Mouse (Mus musculus) left cerebral cortex, postnatal 14 days (tissue): ENCODE measurements around the gene Wdr83os. TPM values are rescaled to one million over a fixed set of nuclear protein-coding genes. Genes with fewer than 3 reads are reported as not detected.
"Not testable (repeated sequence)": the region's sequence is repeated elsewhere in the genome, so short reads cannot be mapped to it uniquely, and the experiment has no call there.

Experiments used
- DNase-seq, 2 experiments: peaks; one replicate each; pipeline ENCODE4 v3.0.0; 2021 to 2022; ENCODE audit warnings: low spot score in 2 of 2, mixed read lengths in 1 of 2
- intact Hi-C: fragments of 180-260 bp; cut with DNase I; formaldehyde crosslinking; loops from one replicate; pipeline ENCODE4 v1.15.1; 2025
- total RNA-seq, 2 experiments: library from RNA; stranded (reverse); gene quantifications; 2 replicates each; pipeline ENCODE4 v1.2.3; 2021

Wdr83os gene
- total RNA-seq, 2 experiments from 2014 or later, result 52.7 to 53.5 TPM

DNA sequence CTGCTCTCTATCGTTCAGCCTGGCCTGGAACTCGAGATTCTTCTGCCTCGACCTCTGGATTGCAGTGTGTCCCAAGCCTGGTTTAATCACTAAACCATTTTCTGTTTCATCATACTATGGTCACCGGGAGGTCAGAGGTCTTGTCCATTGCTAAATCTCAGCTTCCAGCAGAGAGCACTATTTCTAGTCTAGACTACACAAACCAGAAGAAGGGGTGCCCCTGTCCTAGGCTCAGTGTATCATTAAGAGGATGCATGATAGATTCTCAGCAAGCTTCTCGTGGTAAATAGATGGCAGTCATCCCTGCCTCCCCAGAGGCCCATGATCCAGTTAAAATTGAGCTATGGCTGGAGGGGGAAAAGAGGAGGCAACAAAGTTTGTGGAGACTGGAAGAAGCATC lies 9.5 kb upstream of the Wdr83os start:
- no peak for DNase-seq
- intact Hi-C loops, result no loop called here

DNA sequence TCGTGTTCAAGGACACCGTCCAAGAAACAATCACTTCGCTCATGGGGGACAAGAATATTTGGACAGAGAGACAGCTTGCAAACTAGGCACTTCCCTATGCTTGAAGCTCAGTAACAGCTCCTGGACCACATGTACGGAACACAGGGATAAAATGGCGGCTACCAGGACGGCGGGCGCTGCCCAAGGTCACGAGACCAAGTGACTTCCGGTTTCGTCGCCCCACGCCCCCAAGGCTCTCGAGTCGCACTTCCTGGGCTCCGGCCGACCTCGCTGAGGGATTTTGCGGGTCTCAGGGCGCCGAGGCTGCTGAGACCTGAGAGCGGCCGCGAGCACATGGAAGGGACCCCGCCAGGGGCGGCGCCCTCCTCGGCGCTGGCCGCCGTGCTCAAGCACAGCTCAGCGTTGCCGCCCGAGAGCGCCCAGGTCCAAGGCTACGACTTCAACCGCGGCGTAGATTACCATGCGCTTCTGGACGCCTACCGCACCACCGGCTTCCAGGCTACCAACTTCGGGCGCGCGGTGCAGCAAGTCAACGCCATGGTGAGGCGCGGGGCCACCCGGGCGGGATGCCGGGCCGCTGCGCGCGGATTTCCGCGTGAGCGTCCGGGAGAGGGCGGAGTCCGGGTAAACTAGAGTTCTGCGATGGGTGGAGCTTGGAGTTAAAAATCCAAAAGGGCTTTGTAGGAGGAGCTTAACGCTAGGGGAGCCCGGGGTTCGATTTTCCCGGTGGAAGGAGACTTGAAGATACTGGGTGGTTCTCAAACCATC lies 8.8 kb upstream of the Wdr83os start, which contains the start of gene Dhps:
TSS of gene Dhps (plus strand) at position 244 of the 768 bp plus-strand sequence.
- intact Hi-C loops, result no loop called here
- peak; percentile 93 to 94 for DNase-seq

DNA sequence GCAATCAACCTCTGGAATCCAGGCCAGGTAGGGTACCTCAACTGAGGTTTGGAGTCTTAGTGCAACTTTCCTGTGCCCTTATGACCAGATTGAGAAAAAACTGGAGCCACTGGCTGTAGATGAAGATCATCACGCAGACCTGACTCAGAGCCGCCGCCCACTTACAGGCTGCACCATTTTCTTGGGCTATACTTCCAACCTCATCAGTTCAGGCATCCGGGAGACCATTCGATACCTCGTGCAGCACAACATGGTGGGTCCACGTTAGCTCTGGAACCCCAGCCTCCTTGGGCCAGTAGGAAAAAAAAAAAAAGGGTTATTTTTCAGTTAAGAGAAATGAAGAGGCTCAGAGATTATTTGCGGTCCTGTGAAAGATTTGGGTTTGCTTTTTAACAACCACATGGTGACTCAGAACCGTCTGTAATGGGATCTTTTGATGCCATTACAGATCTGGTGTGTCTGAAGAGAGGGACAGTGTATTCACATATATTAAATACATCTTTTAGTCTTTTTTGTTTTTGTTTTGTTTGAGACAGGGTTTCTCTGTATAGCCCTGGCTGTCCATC lies 8.1 kb upstream of the Wdr83os start:
- intact Hi-C loops, result no loop called here
- DNase-seq, result no peak

DNA sequence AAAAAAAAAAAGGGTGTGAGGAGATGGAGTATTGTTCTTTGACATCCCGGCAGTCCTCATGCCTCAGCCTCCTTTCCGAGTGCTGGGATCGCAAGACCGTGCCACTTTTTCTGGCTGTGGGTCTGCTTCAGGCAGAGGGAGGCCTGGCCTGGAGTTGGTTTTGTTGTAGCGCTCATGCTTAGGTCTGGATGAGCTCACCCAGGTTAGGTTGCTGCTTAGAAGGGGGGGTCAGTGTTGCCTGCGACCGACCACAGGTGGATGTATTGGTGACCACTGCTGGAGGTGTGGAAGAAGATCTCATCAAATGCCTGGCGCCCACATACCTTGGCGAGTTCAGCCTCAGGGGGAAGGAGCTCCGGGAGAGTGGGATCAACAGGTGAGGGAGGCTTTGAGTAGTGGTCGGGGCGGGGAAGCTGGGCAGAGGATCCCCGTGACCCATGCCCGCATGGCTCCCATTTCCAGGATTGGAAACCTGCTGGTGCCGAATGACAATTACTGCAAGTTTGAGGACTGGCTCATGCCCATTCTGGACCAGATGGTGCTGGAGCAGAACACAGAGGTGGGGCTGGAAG lies 7.4 kb upstream of the Wdr83os start:
- intact Hi-C loops, result no loop called here
- DNase-seq, result no peak

DNA sequence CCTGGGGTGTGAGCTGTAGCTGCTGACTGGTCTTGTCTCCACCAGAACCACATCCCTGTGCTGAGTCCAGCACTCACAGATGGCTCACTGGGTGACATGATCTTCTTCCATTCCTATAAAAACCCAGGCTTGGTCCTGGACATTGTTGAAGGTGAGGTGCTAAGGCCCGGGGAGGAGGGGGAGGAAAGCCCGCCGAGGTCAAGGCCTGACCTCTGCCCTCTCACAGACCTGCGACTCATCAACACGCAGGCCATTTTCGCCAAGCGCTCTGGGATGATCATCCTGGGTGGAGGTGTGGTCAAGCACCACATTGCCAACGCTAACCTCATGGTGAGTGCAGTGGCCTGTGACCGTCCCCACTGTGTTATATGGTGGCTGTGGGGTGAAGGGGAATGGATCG lies 6.4 kb upstream of the Wdr83os start:
- intact Hi-C loops, result no loop called here

DNA sequence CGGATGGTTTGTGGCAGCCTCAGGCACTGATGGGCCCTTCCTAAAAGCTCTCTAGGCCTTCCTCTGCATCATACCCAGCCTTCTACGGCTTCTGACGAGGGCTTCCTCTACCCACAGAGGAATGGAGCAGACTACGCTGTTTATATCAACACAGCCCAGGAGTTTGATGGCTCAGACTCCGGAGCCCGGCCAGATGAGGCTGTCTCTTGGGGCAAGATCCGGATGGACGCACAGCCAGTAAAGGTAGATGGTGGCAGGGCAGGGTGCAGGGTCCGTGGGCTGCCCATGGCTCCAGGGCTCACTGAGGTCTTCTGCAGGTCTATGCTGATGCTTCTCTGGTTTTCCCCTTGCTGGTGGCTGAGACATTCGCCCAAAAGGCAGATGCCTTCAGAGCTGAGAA lies 5.9 kb upstream of the Wdr83os start:
- intact Hi-C loops, result no loop called here
- no peak for DNase-seq

More for the DNA sequence above, 6.4 kb upstream of the Wdr83os start:
- no peak for DNase-seq

DNA sequence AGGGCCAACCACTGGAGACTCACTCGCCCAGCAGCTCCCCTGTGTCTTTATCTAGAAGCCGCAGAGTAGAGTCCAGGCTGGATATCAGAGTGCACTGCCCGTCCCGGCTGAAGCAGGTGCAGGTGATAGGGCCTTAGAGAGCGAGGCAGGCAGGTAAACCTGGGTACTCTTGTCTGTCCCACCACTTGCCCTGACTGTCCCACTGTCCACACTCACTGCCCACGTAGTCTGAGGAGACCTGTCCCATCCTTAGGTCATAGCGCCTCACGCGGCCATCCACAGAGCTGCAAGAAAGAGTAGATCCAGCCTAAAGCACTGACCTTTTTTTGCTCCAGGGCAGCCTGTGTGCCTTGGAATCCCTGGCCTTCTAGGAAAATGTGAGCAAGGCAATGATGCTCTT lies 4.5 kb upstream of the Wdr83os start:
- intact Hi-C loops, result no loop called here
- no peak for DNase-seq

DNA sequence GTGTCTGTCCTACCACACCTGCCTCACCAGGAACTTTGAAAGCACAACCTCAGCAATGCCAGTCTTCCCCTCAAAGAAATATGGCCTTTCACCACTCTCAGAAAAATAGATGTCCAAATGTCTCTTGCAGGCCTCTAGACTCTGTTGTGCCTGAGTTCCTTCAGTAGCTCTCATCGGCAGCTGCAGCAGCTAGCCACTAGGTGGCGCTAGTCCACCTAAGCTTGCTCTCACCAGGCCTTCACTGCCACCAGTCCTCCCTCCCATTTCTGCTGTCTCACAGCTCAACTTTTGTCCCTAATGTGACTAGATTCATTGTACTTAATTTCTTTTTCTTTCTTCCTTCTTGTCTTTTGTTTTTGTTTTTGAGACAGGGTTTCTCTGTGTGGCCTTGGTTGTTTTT lies 3.5 kb upstream of the Wdr83os start:
- intact Hi-C loops, result no loop called here

DNA sequence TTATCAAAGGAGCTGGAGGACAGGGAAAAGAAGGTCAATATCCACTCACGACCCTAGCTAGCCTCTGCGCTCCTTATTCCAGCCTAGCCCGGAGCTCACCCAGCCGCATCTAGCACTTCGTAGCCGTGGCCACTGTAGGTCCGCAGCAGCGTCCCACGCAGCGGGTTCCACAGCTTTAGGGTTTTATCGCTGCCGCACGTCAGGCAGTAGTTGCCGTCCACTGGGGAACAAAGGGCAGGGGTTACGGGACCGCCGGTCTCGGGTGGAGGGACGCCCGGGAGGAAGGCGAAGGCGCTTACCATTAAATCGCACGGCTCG lies 367 bp upstream of the Wdr83os start:
- DNase-seq, result no peak
- intact Hi-C loops, result loop anchor here (10.0 kb wide), 1 partner anchor 215 kb away; the partner anchor contains the start of genes Orc6 and Vps35

More for the DNA sequence above, 3.5 kb upstream of the Wdr83os start:
- peak; percentile 89 to 91 for DNase-seq

DNA sequence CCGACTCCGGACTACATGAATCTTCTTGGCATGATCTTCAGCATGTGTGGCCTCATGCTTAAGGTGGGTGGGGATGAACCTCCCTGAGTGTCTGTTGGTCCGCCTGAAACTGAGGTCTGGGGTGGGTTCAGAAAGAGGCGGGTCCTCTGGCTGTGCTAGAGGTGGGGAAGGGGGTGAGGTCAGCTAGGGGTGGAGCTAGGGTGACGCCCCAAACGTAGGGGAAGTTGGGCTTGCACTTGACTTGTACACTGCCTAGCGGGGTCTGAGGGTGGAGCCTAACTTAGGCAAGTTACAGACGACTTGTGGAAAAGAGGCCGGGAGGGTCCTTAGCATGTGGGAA lies 646 bp downstream of the Wdr83os start, which contains the start of gene Wdr83:
TSS of gene Wdr83 (minus strand) at position 91 of the 340 bp plus-strand sequence.
- intact Hi-C loops, result loop anchor here (10.0 kb wide), 1 partner anchor 214 kb away; the partner anchor contains the start of genes Orc6 and Vps35
- no peak for DNase-seq

DNA sequence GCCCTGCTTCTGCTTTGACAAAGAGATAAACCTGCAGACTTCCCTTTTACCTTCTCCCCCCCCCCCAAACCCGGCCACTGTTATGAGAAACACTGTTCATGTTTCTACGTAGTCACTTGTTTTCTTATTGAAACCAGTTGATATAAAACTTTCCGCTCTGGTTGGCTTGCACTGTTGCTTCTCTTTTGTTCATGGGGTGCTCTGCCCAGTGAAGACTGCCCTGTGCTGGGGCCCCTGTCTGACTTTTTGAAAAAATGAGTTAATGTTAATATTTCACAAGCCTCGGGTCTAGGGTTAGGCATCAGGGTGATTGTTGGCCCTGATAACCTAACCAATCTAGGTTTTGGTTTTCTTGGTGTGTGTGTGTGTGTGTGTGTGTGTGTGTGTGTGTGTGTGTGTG lies 1.6 kb downstream of the Wdr83os start:
- intact Hi-C loops, result loop anchor here (2.0 to 10.0 kb wide), 2 partner anchors 89 to 213 kb away; partner anchors contain the start of genes Orc6 and Vps35
- DNase-seq, result not testable (repeated sequence)

DNA sequence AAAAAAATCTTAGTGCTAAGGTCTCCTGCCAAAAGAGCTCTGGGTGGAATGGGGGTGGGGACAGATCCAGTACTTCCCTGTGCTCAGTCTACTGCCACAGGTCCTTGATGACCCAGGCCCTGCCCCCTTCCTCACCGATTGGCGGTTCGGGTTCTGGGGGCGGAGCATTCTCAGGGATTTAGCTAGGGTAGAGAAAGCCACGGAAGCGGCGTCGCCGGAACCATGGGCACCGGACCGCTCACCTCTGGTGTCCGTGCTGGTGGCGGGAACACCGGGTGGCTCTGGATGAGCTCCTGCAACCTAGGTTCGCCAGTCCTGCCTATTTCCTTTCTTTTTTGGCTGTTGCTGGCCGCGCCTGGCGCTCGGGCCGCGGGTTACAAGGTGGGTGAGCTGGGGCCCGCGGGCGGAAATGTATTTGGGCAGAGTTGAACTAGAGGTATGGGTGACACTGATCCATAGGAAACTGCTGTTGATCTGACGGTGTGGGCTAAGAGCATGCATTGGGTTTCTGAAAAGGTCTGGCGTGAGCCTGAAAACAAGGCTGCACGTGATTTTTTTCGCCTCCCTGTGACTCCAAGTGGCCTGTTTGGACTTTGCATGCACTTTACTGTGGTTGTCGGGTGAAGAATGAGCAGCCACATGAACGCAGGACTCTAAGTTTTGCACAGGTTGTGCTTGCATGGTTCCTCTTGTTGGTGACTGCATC lies 2.7 kb downstream of the Wdr83os start, which contains the start of gene Man2b1:
TSS of gene Man2b1 (plus strand) at position 163 of the 706 bp plus-strand sequence.
- intact Hi-C loops, result loop anchor here (2.0 to 10.0 kb wide), 2 partner anchors 88 to 212 kb away; partner anchors contain the start of genes Orc6 and Vps35

DNA sequence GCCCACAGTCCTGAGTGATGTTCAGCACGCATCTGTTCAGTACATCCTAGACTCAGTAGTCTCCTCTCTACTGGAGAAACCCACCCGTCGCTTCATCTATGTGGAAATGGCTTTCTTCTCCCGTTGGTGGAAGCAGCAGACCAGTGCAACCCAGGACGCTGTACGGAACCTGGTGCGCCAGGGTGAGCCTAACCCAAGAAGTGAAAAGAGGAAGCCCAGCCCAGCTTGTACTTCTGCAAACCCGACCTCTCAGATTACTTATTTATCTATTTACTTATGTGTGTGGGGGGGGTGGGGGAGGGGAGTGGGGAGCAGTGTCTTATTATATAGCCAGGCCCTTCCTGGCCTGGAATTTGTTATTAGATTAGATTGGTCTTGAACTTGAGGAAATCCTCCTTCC lies 4.1 kb downstream of the Wdr83os start:
- intact Hi-C loops, result loop anchor here (10.0 kb wide), 1 partner anchor 210 kb away; the partner anchor contains the start of genes Orc6 and Vps35
- DNase-seq, result no peak

More for the DNA sequence above, 2.7 kb downstream of the Wdr83os start, which contains the start of gene Man2b1:
- DNase-seq, result peak; percentile 89 to 93

DNA sequence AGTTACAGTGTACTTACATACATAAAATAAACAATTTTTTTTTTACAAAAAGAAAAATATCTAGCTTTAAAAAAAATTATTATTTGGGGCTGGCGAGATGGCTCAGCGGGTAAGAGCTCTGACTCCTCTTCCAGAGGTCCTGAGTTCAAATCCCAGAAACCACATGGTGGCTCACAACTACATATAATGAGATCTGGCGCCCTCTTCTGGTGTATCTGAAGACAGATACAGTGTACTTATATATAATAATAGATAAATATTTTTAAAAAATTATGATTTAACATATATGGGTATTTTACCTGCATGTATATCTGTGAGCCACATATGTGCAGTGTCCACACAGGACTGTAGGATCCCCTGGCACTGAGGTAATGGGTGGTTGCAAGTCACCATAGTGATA lies 5.7 kb downstream of the Wdr83os start:
- no peak for DNase-seq
- intact Hi-C loops, result loop anchor here (10.0 kb wide), 1 partner anchor 209 kb away; the partner anchor contains the start of genes Orc6 and Vps35

DNA sequence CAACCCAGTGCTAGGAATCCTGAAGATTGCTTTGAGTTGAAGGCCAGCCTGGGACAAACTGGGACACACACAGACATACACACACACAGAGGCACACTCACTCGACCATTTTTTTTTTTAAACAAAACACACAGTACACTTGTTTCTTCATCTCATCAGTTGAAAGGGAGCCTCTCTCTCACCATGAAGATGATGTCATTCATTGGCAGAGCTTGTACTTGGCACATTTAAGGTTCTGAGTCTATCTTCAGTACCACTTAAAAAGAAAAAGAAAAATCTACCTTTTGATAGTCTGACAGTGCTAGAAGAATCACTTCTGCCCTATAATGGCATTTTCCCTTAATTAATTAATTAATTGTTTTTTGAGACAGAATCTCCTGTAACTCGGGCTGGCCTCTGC lies 8.2 kb downstream of the Wdr83os start:
- intact Hi-C loops, result loop anchor here (10.0 kb wide), 1 partner anchor 206 kb away; the partner anchor contains the start of genes Orc6 and Vps35
- DNase-seq, result no peak

DNA sequence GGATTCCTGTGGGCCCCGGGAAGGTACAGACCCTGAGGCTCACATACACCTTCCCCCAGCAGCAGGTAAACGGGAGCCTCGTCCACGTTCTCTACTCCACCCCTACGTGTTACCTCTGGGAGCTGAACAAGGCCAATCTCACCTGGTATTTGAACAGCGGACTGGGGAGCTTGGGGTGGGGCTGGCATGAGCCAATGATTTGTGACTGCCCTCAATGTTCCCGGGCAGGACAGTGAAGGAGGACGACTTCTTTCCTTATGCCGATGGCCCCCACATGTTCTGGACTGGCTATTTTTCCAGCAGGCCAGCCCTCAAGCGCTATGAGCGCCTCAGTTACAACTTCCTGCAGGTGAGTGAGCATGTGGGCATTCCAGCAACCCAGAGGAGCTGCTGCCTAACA lies 10.3 kb downstream of the Wdr83os start:
- DNase-seq, result no peak
- intact Hi-C loops, result no loop called here

DNA sequence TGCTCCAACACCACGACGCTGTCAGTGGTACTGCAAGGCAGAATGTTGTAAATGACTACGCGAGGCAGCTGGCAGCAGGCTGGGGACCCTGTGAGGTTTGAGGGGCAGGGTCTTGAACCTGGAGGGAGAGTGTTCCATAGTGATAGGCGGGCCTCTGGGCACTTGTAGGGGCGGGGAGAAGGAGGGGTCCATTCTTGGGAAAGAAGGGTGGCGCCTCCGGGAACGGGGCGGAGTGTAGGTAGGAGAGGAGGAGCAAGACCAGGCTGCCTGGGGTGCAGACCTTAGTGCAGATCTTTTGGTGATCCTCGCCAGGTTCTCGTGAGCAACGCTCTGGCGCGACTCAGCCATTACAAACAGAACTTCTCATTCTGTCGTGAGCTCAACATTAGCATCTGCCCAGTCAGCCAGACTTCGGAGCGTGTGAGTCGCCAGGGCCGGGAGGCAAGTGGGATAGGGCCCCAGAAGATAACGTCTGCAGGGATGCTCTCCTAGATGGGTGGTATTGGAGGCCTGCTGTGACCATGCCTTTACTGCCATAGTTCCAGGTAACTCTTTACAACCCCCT lies 11.1 kb downstream of the Wdr83os start:
- DNase-seq, result no peak

DNA sequence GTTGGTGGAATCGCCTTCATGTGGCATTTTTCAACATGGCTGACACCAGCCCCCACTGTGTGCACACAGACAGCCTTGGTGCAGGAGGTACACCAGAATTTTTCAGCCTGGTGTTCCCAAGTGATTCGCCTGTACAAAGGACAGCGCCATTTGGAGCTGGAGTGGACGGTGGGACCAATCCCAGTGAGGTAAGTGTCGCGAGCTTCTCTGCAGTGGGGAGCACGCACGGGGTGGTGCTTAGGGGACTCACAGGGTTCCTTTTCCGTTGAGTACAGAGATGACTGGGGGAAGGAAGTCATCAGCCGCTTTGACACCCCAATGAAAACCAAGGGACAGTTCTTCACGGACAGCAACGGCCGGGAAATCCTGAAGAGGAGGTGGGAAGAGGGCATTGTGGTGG lies 14.5 kb downstream of the Wdr83os start:
- intact Hi-C loops, result no loop called here
- no peak for DNase-seq

More for the DNA sequence above, 11.1 kb downstream of the Wdr83os start:
- intact Hi-C loops, result no loop called here

DNA sequence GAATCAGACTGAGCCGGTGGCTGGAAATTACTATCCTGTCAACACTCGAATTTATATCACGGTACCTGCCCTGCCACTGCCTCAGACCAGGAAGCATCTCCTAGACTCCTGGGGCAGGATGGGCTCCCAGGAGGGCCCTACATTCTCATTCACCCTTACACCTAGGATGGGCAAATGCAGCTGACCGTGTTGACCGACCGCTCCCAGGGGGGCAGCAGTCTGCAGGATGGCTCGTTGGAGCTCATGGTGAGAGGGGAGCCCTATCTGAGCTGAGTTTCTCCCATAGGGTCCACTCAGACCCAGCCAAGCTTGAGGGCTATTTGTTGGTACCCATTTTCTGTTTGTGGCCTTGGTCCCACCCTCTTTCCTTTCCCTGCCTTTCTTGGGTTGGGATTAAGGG lies 15.0 kb downstream of the Wdr83os start:
- intact Hi-C loops, result no loop called here
- DNase-seq, result no peak
